Mouse (Mus musculus) adrenal gland, adult 8-10 months (tissue): ENCODE data around the gene Gba. TPM values are rescaled to one million over a fixed set of nuclear protein-coding genes. Genes with fewer than 3 reads are reported as not detected.

Experiments
- DNase-seq: peaks from one replicate; pipeline ENCODE4 v3.0.0; 2022
- total RNA-seq, 4 experiments: library from RNA; stranded (reverse); gene quantifications; 2 replicates each; pipeline ENCODE4 v1.2.4; 2022

The Gba gene
- total RNA-seq, 4 experiments from 2014 or later = 65.6 to 84.3 (median 70.5) TPM

- DNase-seq = peak; percentile 86
Measured at GRCm38 (mm10) chr3:89183058-89183958, 19.4 kb upstream of the Gba start, which contains the start of gene Fam189b. Gene Fam189b, plus strand, starts transcription at chr3:89183143.

GRCm38 (mm10) chr3:89183959-89184315, 18.8 kb upstream of the Gba start:
- DNase-seq = no peak

GRCm38 (mm10) chr3:89187197-89187596, 15.5 kb upstream of the Gba start:
- no peak for DNase-seq

GRCm38 (mm10) chr3:89187690-89188477, 14.8 kb upstream of the Gba start:
- DNase-seq = no peak

DNA sequence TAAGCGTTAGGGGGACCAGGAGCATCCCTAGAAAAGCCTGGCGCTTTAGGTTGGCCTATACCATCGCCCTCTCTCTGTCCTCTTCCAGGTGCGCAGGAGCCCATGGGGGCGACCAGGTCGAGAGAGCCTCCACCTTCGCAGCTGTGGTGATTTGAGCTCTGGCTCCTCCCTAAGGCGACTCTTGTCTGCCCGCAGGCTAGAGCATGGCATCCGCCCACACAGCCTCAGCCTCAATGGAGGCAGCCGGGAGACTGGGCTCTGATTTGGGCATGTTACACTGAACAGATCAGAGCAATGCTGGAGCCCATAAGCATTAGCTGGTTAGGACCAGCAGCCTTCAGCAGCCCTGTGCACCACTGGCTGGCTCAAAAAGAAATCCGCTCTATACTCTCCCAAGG, 14.3 kb upstream of the Gba start:
- DNase-seq = no peak

GRCm38 (mm10) chr3:89190436-89190835, 12.3 kb upstream of the Gba start:
- no peak for DNase-seq

GRCm38 (mm10) chr3:89193351-89193750, 9.4 kb upstream of the Gba start:
- DNase-seq = no peak

GRCm38 (mm10) chr3:89193853-89194252, 8.9 kb upstream of the Gba start:
- no peak for DNase-seq

DNA sequence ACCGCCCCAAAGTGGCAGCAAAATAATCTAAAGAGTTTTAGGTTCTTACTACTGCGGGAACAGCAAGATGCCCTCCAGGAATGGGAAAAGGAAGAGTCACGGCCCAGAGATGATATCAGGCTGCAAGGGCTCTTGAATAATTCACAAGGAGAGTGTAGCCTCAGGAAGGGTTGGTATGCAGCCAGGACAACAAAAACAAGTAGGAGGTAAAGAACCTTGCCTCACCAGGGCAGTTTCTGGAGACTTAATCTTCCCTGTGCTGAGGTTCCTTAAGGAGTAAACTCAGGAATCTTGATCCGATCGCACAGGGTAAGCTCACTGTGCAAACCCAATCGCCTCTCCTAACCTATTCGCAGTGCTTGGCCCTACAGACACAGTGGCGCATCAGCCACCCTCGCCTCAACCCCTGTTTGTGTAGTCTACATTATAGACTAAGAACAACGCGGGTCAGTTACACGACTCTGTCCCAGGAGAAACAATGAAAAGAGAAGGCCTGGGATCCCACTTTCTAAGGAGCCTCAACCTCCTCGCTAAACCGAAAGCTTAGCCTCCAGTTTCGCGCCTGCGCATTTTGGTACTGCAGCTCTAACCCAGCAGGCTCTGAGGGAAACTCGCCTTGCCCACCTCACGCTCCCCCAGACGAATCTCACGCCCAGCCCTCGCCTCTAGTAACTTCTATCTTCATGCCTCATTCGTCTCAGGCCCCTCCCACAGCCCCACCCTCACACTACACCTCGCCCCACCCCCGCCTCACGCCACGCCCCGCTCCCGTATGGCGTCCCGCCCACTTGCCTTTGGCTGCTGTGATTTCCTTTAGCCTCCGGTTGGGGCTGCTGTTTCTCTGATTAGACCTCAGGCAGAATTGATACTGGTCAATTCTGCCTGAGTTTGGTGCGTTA, 6.5 kb upstream of the Gba start:
- DNase-seq = peak; percentile 86

GRCm38 (mm10) chr3:89199839-89200238, 2.9 kb upstream of the Gba start:
- no peak for DNase-seq

- no peak for DNase-seq
Measured at GRCm38 (mm10) chr3:89203142-89203514, 400 bp downstream of the Gba start.

GRCm38 (mm10) chr3:89206079-89206478, 3.4 kb downstream of the Gba start:
- no peak for DNase-seq

DNA sequence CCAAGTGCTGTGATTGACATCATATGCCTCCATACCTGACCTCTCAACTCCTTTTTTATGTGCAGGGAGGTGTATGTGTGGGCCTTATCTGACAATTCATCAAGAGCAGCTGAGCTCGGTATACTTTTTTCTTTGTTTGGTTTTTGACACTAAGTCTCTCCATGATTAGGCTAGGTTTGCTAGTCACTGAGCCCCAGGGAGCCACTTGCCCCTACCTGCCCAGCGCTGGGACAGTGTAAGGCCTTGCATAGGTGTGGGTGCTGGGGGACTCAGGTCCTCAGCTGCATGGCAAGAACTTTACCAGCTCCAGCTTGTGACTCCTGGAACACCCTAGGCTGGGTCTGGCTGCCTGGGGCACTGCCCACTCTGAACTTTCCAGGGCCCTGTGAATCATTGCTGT, 4.0 kb downstream of the Gba start:
- DNase-seq = no peak

GRCm38 (mm10) chr3:89208075-89208657, 5.4 kb downstream of the Gba start:
- DNase-seq = no peak

DNA sequence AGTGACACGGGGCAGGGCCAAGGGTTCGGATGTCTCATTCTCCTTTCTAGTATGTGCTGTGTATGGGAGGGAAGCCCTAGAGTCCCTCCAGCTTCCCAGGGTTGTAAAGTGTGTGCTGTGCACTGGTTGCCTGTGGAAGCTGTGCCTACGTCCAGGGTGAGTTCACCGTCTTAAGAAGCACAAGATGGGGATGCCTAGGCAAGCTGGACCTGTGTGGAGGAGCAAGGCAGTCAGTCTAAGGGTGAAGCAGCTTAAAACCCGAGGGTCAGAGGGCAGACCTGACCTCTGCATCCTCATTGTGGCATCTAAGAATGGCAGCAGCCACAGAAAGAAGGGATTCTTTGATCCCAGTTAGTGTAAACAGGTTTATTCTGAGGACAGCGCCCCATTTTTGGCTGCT, 6.0 kb downstream of the Gba start:
- no peak for DNase-seq

DNA sequence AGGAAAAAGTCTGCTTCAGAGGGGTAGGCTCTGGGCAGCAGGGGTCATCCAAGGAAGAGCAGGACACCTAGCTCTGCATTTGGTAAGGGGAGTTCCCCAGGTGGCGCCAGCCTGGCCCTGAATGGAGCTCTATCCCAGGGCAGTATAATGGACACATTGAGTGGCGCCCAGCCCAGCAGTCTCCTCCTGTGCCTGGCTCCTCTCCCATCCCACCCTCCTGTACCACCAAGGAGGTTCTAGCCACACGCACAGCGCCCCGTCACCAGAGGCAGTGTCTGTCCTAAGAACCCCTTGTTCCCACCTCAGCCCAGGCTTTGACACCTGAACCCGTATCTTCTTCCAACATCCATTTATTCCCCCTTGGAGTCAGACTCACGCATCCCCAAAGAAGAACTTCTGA, 7.0 kb downstream of the Gba start:
- DNase-seq = no peak

GRCm38 (mm10) chr3:89210162-89210561, 7.4 kb downstream of the Gba start:
- DNase-seq = no peak

GRCm38 (mm10) chr3:89210731-89211130, 8.0 kb downstream of the Gba start:
- DNase-seq = no peak

GRCm38 (mm10) chr3:89213803-89214530, 11.2 kb downstream of the Gba start:
- peak; percentile 90 for DNase-seq

GRCm38 (mm10) chr3:89214681-89215411, 12.1 kb downstream of the Gba start, which contains the start of gene Thbs3:
Gene Thbs3, plus strand, starts transcription at chr3:89215180.
- no peak for DNase-seq

DNA sequence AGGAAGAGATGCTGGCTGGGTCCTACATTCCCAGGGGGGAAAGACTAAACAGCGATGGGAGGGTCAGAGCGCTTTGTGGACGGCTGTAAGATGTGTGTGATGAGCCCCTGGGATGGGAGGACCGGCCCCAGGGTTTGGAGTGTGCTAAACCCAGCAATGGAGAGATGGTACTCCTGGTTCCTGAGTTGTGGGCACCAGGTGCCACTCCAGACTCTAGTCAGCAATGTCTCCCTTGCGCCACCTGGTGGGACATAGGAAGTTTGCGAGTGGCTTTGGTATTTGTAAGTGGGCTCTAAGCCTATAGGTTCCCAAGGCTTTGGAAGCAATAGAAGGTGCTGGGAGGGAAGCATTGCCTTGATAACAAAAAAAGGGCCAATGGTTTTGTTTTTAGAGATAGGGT, 13.1 kb downstream of the Gba start:
- peak; percentile 51 for DNase-seq
